Mouse (Mus musculus): ENCODE measurements around the gene Wapl. TPM values are rescaled to one million over a fixed set of nuclear protein-coding genes. Genes with fewer than 3 reads are reported as not detected.

Gene Wapl
- 19.8 and 21.7 TPM in 2 replicates for polyA plus RNA-seq (2012; rRNA removed)

GRCm38 (mm10) chr14:34673395-34674228 is at the start of gene Wapl:
Wapl (plus strand) TSS chr14:34673928.

Other genes starting within 250 kb of the Wapl start
- 22.0 and 23.9 TPM in 2 replicates for gene Bmpr1a, start 170.6 kb upstream of the Wapl start, polyA plus RNA-seq (2012; rRNA removed)
- gene 9230112D13Rik, start 151.1 kb upstream of the Wapl start, polyA plus RNA-seq (2012; rRNA removed), result not detected in 2 replicates
- 0.68 and 6.3 TPM in 2 replicates for gene Ldb3, start 85.2 kb upstream of the Wapl start, polyA plus RNA-seq (2012; rRNA removed)
- gene Opn4, start 73.8 kb upstream of the Wapl start, polyA plus RNA-seq (2012; rRNA removed), result 0.16 TPM in 1 of 2 replicates, not detected in the other
- 7.3 and 8.4 TPM in 2 replicates for gene Grid1, start 146.2 kb downstream of the Wapl start, polyA plus RNA-seq (2012; rRNA removed)

All from central nervous system, embryonic 14 days (tissue).